Mouse (Mus musculus): ENCODE data around the gene Megf11. TPM values are rescaled to one million over a fixed set of nuclear protein-coding genes. Genes with fewer than 3 reads are reported as not detected.

Megf11 gene
- polyA plus RNA-seq, 2 experiments, result 0.80 to 1.0 TPM

DNA sequence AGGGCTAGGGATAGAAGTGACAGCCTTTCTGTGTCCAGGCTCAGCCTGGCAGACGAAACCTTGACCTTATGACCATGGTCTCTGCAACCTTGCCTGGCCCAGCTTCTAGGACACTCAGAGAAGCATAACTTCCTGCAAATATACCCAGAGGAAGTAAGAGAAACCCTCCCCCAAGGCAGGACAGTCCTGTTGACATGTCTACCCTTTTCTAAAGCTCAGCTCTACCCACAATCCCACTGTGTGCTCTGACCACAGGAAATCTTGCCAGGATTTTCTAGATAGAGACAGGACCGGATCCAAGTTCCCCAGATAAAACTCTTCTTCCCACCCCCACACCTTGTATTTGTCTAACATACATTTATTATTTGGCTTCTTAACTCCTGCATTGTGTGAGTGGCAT, 215.3 kb downstream of the Megf11 start:
- no peak for TF ChIP-seq POLR2A (IDR thresholded peaks at IDR 0.05; ENCODE audit: borderline replicate concordance, extremely low read depth, insufficient read depth, insufficient read length)
- ATAC-seq (ENCODE audit: low FRiP score, low read depth), result no peak

DNA sequence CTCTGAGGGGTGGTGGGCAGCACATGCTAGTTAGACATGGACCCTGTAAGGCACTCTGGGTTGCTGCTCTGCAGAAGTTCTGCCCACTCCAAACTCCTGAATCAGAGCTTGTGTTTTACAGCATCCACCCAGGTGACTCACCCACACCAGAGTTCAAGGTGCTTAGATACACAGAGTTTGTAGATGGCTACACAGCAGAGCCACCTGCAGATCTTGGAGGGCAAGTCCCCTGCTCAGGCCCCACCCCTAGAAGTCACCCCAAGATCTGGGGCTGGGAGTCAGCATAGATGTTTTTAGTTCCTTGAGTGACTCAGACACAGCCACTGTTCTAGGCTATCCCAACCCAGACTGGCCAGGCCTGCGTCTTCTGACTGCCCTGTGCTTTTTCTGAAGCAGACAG, 217.5 kb downstream of the Megf11 start:
- ATAC-seq (ENCODE audit: low FRiP score, low read depth) (no peak), DNase-seq (ENCODE audit: low spot score) (no peak)
- 90% methylated on average over 1 of the region's 1 CpGs for WGBS
- Histone ChIP-seq H3K9me3 (ENCODE audit: control insufficient read depth, low read length) (no peaks in the 10 kb centered on the region), H3K4me2 (replicated peaks; ENCODE audit: low read depth, low read length, severe bottlenecking) (no peak overlapping the region), H3K4me3 (replicated peaks; ENCODE audit: low read length) (no peak overlapping the region), H3K27ac (replicated peaks; ENCODE audit: low read depth, low read length) (no peak overlapping the region), H3K27me3 (ENCODE audit: control insufficient read depth, insufficient read depth, low read length) (no peaks in the 10 kb centered on the region), H3K9ac (ENCODE audit: low read depth, low read length, severe bottlenecking) (no peak overlapping the region), H3K36me3 (ENCODE audit: control insufficient read depth, insufficient read depth, low read length) (no peaks in the 10 kb centered on the region), H3K4me1 (ENCODE audit: control insufficient read depth, insufficient read depth, low read length) (peaks cover 17% of the 10 kb centered on the region)
- TF ChIP-seq POLR2A (IDR thresholded peaks at IDR 0.05; ENCODE audit: borderline replicate concordance, extremely low read depth, insufficient read depth, insufficient read length), result no peak

More for the DNA sequence above, 215.3 kb downstream of the Megf11 start:
- 67% methylated on average over 2 of the region's 2 CpGs for WGBS
- DNase-seq (ENCODE audit: low spot score), result no peak
- Histone ChIP-seq H3K9ac (ENCODE audit: low read depth, low read length, severe bottlenecking) (no peak overlapping the region), H3K36me3 (ENCODE audit: control insufficient read depth, insufficient read depth, low read length) (no peaks in the 10 kb centered on the region), H3K4me3 (replicated peaks; ENCODE audit: low read length) (no peak overlapping the region), H3K9me3 (ENCODE audit: control insufficient read depth, low read length) (no peaks in the 10 kb centered on the region), H3K27ac (replicated peaks; ENCODE audit: low read depth, low read length) (no peak overlapping the region), H3K27me3 (ENCODE audit: control insufficient read depth, insufficient read depth, low read length) (no peaks in the 10 kb centered on the region), H3K4me2 (replicated peaks; ENCODE audit: low read depth, low read length, severe bottlenecking) (no peak overlapping the region), H3K4me1 (ENCODE audit: control insufficient read depth, insufficient read depth, low read length) (peaks cover 12% of the 10 kb centered on the region)

DNA sequence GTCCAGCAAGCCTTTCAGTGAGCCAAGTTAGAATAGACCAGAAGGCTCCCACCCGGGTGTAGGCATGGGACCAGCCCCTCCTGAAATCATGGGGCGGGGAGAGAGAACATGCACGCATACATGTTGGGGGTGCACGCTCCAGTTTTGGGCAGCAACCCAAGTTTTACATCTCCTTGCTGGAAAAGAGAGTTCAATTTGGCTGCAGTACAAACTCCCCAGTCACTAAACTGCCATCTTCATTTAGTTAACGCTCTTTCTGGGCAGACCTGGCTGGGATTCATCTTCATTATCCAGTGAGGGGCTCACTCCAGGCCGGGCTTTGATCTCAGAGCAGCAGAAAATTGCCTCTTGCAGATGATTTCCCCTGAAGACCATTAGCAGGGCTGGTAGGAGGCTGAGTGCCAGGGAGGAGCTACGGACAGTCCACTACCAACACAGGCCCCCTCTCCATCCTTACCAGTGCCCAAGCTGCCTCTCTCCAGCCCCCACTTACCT, 218.8 kb downstream of the Megf11 start:
- no peaks in the 10 kb centered on the region for H3K36me3 ChIP-seq (ENCODE audit: control insufficient read depth, insufficient read depth, low read length)
- peaks cover 17% of the 10 kb centered on the region for H3K4me1 ChIP-seq (ENCODE audit: control insufficient read depth, insufficient read depth, low read length)
- H3K4me2 ChIP-seq (replicated peaks; ENCODE audit: low read depth, low read length, severe bottlenecking), result no peak overlapping the region
- no peak overlapping the region for H3K4me3 ChIP-seq (replicated peaks; ENCODE audit: low read length)
- DNase-seq (ENCODE audit: low spot score) (peak; percentile 61), ATAC-seq (ENCODE audit: low FRiP score, low read depth) (no peak)
- WGBS, result 39% methylated on average over 7 of the region's 7 CpGs
- H3K27ac ChIP-seq (replicated peaks; ENCODE audit: low read depth, low read length), result no peak overlapping the region
- H3K9me3 ChIP-seq (ENCODE audit: control insufficient read depth, low read length), result no peaks in the 10 kb centered on the region
- TF ChIP-seq POLR2A (IDR thresholded peaks at IDR 0.05; ENCODE audit: borderline replicate concordance, extremely low read depth, insufficient read depth, insufficient read length), result no peak
- H3K27me3 ChIP-seq (ENCODE audit: control insufficient read depth, insufficient read depth, low read length), result no peaks in the 10 kb centered on the region
- no peak overlapping the region for H3K9ac ChIP-seq (ENCODE audit: low read depth, low read length, severe bottlenecking)

DNA sequence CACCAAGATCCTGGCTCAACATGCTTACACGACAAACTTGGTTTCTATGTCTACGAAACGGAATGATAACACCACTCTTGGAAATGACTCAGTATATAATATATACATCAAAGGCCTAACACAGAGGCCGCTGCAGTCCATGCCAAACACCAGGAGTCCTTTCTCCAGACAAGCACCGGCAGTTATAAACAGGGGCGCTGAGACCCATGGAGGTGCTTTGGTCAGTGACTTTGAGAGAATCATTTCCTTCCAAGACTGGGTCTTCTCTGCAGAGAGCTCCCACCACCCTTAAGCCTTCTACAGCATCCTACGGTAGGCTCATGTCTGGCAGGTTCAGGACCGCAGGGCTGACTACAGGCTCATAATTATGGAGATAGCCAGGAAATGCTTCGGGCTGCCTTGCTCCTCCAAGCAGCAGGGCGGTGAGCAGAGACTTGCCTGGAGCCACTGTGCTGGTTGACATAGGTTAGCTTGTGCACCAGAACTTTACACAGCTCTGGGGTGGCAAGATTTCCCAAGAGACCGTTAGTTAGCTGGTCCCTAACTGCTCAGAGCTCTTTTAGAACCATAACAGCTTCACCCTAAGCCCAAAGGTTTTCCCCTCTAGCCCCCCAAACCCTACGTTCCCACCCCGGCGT, 219.8 kb downstream of the Megf11 start:
- H3K4me2 ChIP-seq (replicated peaks; ENCODE audit: low read depth, low read length, severe bottlenecking), result no peak overlapping the region
- H3K36me3 ChIP-seq (ENCODE audit: control insufficient read depth, insufficient read depth, low read length), result no peaks in the 10 kb centered on the region
- H3K9me3 ChIP-seq (ENCODE audit: control insufficient read depth, low read length), result no peaks in the 10 kb centered on the region
- WGBS, result 69% methylated on average over 14 of the region's 14 CpGs
- H3K27ac ChIP-seq (replicated peaks; ENCODE audit: low read depth, low read length), result no peak overlapping the region
- H3K4me1 ChIP-seq (ENCODE audit: control insufficient read depth, insufficient read depth, low read length), result peaks cover 19% of the 10 kb centered on the region
- TF ChIP-seq POLR2A (IDR thresholded peaks at IDR 0.05; ENCODE audit: borderline replicate concordance, extremely low read depth, insufficient read depth, insufficient read length), result no peak
- no peaks in the 10 kb centered on the region for H3K27me3 ChIP-seq (ENCODE audit: control insufficient read depth, insufficient read depth, low read length)
- no peak for ATAC-seq (ENCODE audit: low FRiP score, low read depth)
- H3K4me3 ChIP-seq (replicated peaks; ENCODE audit: low read length), result no peak overlapping the region
- DNase-seq (ENCODE audit: low spot score), result no peak
- H3K9ac ChIP-seq (ENCODE audit: low read depth, low read length, severe bottlenecking), result no peak overlapping the region

DNA sequence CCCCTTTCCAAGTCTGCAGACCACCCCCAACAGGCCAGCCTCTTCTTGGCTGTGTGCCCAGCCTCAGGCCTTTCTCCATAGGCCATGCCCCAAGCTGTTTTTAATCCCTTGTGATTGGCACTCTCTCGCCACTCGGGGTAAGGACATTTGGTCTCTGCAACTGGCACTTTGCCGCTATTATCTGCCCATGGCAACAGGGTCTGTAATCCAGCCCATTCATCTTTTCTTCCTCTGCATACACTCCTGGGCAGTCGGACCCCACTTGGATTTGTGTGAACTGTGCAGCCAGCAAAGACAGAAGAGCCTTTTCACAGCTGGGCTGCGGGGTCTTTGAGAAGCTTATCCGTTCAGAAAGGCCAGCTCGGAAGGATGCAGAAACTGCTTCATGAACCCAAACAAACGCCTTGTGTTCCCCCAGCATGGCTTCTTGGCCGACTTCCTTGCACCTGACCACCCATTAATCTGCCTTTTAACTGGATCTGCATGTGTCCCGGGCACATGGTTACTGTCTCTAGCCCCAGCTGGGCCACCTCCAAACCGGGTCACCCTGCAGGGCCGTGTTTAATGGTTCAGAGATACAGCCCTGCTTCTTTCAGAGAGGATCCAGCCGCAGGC, 220.4 kb downstream of the Megf11 start:
- DNase-seq (ENCODE audit: low spot score) (peak; percentile 26), ATAC-seq (ENCODE audit: low FRiP score, low read depth) (peak; percentile 44; the same call in 1 of the 2 replicates)
- peaks cover 19% of the 10 kb centered on the region for H3K4me1 ChIP-seq (ENCODE audit: control insufficient read depth, insufficient read depth, low read length)
- no peak overlapping the region for H3K27ac ChIP-seq (replicated peaks; ENCODE audit: low read depth, low read length)
- no peaks in the 10 kb centered on the region for H3K9me3 ChIP-seq (ENCODE audit: control insufficient read depth, low read length)
- H3K9ac ChIP-seq (ENCODE audit: low read depth, low read length, severe bottlenecking), result no peak overlapping the region
- no peaks in the 10 kb centered on the region for H3K36me3 ChIP-seq (ENCODE audit: control insufficient read depth, insufficient read depth, low read length)
- WGBS, result 29% methylated on average over 13 of the region's 13 CpGs
- no peak overlapping the region for H3K4me2 ChIP-seq (replicated peaks; ENCODE audit: low read depth, low read length, severe bottlenecking)
- H3K4me3 ChIP-seq (replicated peaks; ENCODE audit: low read length), result no peak overlapping the region
- no peaks in the 10 kb centered on the region for H3K27me3 ChIP-seq (ENCODE audit: control insufficient read depth, insufficient read depth, low read length)
- TF ChIP-seq POLR2A (IDR thresholded peaks at IDR 0.05; ENCODE audit: borderline replicate concordance, extremely low read depth, insufficient read depth, insufficient read length), result no peak
